Mouse (Mus musculus): Measurements from ENCODE around the gene Ces1e.

GRCm38 (mm10) chr8:93151401-93151800 is 78.0 kb downstream of the Ces1e start:
- TF ChIP-seq GATA1 (IDR thresholded peaks at IDR 0.05; ENCODE audit: borderline replicate concordance, low read length) (no peak), FLI1 (IDR thresholded peaks at IDR 0.05; ENCODE audit: low read length) (no peak)

Data from megakaryocyte, embryonic 14.5 days (primary cell).